Mouse (Mus musculus) lung, postnatal 0 days (tissue): ENCODE data around the gene Hacd3. TPM values are rescaled to one million over a fixed set of nuclear protein-coding genes. Genes with fewer than 3 reads are reported as not detected.

ENCODE experiments used
- ATAC-seq: fragments of 200-750 bp; cut with Nextera tagmentation; 2 replicates; pipeline ENCODE4 v1.8.0; 2017; ENCODE audit warnings: moderate library complexity
- DNase-seq: peaks from one replicate; pipeline ENCODE4 v3.0.0-alpha.2; 2016; ENCODE audit warnings: low spot score
- H3K27ac ChIP-seq: fragments of 300-500 bp; sonication (generic); 2 replicates; pipeline ENCODE4 v1.5.1; 2014; ENCODE audit warnings: antibody characterized with exemption, mild to moderate bottlenecking, low read length, mixed read lengths
- H3K27me3 ChIP-seq: fragments of 300-500 bp; sonication (generic); replicated peaks from 2 replicates; pipeline ENCODE4 v1.6.1; 2014; ENCODE audit warnings: low read length, mixed read lengths; ENCODE audit not compliant: insufficient read depth
- H3K36me3 ChIP-seq: fragments of 300-500 bp; sonication (generic); 2 replicates; pipeline ENCODE4 v1.6.1; 2014; ENCODE audit warnings: low read length, mixed read lengths; ENCODE audit not compliant: insufficient read depth
- H3K4me1 ChIP-seq: fragments of 300-500 bp; sonication (generic); 2 replicates; pipeline ENCODE4 v1.6.1; 2014; ENCODE audit warnings: antibody characterized with exemption, low read depth, low read length, mixed read lengths; ENCODE audit not compliant: insufficient read depth
- H3K4me2 ChIP-seq: fragments of 300-500 bp; sonication (generic); replicated peaks from 2 replicates; pipeline ENCODE4 v1.6.1; 2014; ENCODE audit warnings: low read depth, mild to moderate bottlenecking, low read length, moderate library complexity, mixed read lengths
- H3K4me3 ChIP-seq: fragments of 300-500 bp; sonication (generic); 2 replicates; pipeline ENCODE4 v1.5.1; 2014; ENCODE audit warnings: low read depth, low read length
- H3K9ac ChIP-seq: fragments of 300-500 bp; sonication (generic); replicated peaks from 2 replicates; pipeline ENCODE4 v1.6.1; 2014; ENCODE audit warnings: low read depth, mild to moderate bottlenecking
- H3K9me3 ChIP-seq: fragments of 300-500 bp; sonication (generic); 2 replicates; pipeline ENCODE4 v1.6.1; 2016; ENCODE audit warnings: low read length, mixed read lengths
- CTCF ChIP-seq: IDR thresholded peaks from 2 replicates; pipeline ENCODE4 v1.5.1; 2016; ENCODE audit warnings: antibody characterized with exemption, mild to moderate bottlenecking
- EP300 ChIP-seq: IDR thresholded peaks from 2 replicates; pipeline ENCODE4 v1.6.1; 2016; ENCODE audit warnings: antibody characterized with exemption, mild to moderate bottlenecking, control low read depth
- WGBS: fragments of 180-500 bp; shearing (Covaris S2); extraction: QIAGEN DNeasy Blood & Tissue Kit; methylation state at CpG from one replicate; pipeline ENCODE4 v1.1.7; 2014; 5-methylcytosine and 5-hydroxymethylcytosine counted together
- polyA plus RNA-seq: library from polyadenylated mRNA; unstranded; fragments of >200 nt; fragmentation: Nextera tagmentation; extraction: Ambion mirVana; gene quantifications from 2 replicates; pipeline ENCODE4 v1.2.1, GENCODE M21; 2015

Gene Hacd3
- polyA plus RNA-seq, 1 experiment from 2014 or later: 100 TPM

DNA sequence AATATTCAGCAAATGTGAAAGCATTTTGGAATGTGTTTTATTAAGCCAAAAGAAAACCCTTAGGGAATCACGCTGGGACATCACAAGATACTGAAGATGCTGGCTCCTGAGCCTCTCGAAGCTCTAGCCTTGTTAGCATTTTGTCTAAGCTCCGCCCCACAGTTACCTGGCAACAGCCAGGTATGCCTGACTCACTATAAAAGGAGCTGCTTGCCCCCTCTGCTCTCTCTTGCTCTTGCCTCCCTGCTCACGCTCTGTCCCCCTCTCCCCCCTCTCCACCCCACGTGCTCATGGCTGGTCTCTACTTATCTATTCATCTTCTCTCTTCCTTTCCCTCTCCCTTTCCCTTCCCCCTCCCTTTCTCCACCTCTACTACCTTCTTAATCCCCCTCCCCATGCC is 69.4 kb downstream of the Hacd3 start:
- Histone ChIP-seq H3K9ac (no peak overlapping the region), H3K4me3 (no peak overlapping the region), H3K9me3 (no peaks in the 10 kb centered on the region), H3K27me3 (no peaks in the 10 kb centered on the region), H3K4me1 (no peaks in the 10 kb centered on the region), H3K36me3 (no peaks in the 10 kb centered on the region), H3K4me2 (no peak overlapping the region), H3K27ac (no peak overlapping the region)
- TF ChIP-seq CTCF: no peak
- no peak for TF ChIP-seq EP300
- ATAC-seq (peak; percentile 38; the same call in 1 of the 2 replicates), DNase-seq (no peak)
- 7% methylated on average over 5 of the region's 5 CpGs for WGBS

- Histone ChIP-seq H3K9me3 (no peaks in the 10 kb centered on the region), H3K36me3 (no peaks in the 10 kb centered on the region), H3K4me1 (no peaks in the 10 kb centered on the region), H3K4me3 (no peak within 1 kb of the TSS), H3K27ac (no peak within 1 kb of the TSS), H3K9ac (no peak within 1 kb of the TSS), H3K4me2 (no peak within 1 kb of the TSS), H3K27me3 (no peaks in the 10 kb centered on the region)
- DNase-seq (no peak), ATAC-seq (no peak)
- TF ChIP-seq CTCF: peak; percentile 29
- TF ChIP-seq EP300: no peak
- WGBS: 28% methylated on average over 11 of the region's 11 CpGs
These were observed 70.3 kb downstream of the Hacd3 start, which contains the start of gene Slc24a1 for GRCm38 (mm10) chr9:64951161-64951657. Slc24a1 (minus strand) TSS chr9:64951607.

DNA sequence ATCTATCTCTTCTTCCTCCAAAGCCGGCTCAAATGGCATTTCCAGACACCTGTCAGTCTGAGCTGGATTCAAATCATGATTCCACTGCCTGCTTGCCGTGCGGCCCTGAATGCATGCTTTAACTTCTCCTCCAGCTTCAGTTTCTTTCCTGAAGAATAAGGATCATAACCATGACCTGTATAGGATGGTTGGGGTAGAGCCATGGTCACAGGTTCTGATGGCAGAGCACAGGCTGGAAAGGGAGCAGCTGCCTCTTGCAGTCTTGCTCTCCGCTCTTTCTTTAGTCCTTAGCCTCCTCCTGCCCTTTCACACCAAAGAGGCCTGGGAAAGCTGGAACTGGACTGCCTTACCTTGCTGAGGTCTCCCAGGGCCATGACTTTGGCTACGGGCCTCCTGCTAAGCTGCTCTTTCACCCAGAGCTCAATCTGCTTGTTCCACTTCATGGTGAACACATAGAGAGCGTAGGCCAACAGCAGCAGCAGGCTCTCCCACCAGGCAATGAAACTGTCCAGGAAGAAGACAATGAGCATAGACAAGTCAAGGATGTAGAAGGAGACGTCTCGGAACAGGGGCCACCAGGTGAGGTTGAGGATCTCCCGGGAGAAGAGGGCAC is 73.9 kb downstream of the Hacd3 start:
- DNase-seq (no peak), ATAC-seq (no peak)
- Histone ChIP-seq H3K4me1 (no peaks in the 10 kb centered on the region), H3K27ac (no peak overlapping the region), H3K27me3 (no peaks in the 10 kb centered on the region), H3K4me3 (no peak overlapping the region), H3K4me2 (no peak overlapping the region), H3K36me3 (no peaks in the 10 kb centered on the region), H3K9ac (no peak overlapping the region), H3K9me3 (no peaks in the 10 kb centered on the region)
- no peak for TF ChIP-seq CTCF
- TF ChIP-seq EP300: no peak
- WGBS: 85% methylated on average over 9 of the region's 9 CpGs

DNA sequence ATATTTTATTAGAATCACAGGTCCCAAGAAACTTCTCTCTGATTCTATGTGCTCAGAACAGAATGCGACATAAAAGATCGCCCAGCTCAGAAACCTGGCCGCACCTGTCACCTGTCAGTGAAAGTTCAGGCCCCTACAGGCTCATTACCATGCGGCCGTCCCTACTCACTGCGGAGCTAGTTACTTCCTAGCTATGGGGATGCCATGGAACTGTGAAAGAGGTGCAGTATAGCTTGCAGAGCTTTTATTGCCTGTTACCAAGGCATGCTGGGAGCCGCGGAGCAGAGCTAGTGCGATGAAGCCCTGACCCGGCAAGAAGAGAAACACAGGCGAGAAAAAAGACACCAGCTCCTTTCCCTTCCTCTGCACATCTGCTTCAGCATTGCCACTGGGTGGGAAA is 77.5 kb downstream of the Hacd3 start:
- Histone ChIP-seq H3K27me3 (no peaks in the 10 kb centered on the region), H3K9ac (no peak overlapping the region), H3K36me3 (no peaks in the 10 kb centered on the region), H3K9me3 (no peaks in the 10 kb centered on the region), H3K4me3 (no peak overlapping the region), H3K4me1 (0 out of 2 replicates have a peak, but pooled peaks cover 2% of the 10 kb centered on the region), H3K27ac (no peak overlapping the region), H3K4me2 (no peak overlapping the region)
- WGBS: 36% methylated on average over 11 of the region's 11 CpGs
- ATAC-seq: no peak
- TF ChIP-seq EP300 (no peak), CTCF (no peak)
- DNase-seq: no peak

DNA sequence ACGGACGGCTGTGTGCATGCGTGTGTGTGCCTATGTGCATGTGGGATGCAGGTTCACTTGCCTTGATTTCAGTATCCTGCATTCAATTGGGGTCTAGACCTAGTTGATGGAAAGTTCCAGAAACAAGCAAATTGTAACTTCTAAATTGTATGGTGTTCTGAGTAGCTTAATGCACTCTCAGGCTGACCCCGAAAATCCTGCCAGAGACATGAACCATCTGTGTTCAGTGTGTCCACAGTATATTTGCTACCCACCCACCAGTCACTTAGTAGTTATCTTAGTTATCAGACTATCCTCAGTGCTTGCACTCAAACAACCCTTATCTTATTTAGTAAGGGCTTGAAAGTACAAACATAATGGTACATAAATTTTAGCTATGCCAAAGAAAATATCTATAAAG is 79.8 kb downstream of the Hacd3 start:
- 65% methylated on average over 4 of the region's 4 CpGs for WGBS
- Histone ChIP-seq H3K27me3 (no peaks in the 10 kb centered on the region), H3K36me3 (no peaks in the 10 kb centered on the region), H3K4me1 (0 out of 2 replicates have a peak, but pooled peaks cover 2% of the 10 kb centered on the region), H3K9me3 (no peaks in the 10 kb centered on the region), H3K4me3 (no peak overlapping the region), H3K27ac (no peak overlapping the region), H3K9ac (no peak overlapping the region), H3K4me2 (no peak overlapping the region)
- ATAC-seq (no peak), DNase-seq (no peak)
- TF ChIP-seq EP300 (no peak), CTCF (no peak)

GRCm38 (mm10) chr9:64940731-64941346 is 80.7 kb downstream of the Hacd3 start:
- ATAC-seq (peak; percentile 67), DNase-seq (peak; percentile 26)
- Histone ChIP-seq H3K4me1 (0 out of 2 replicates have a peak, but pooled peaks cover 2% of the 10 kb centered on the region), H3K9me3 (no peaks in the 10 kb centered on the region), H3K27me3 (no peaks in the 10 kb centered on the region), H3K4me2 (no peak overlapping the region), H3K27ac (peak overlapping the region; percentile 34), H3K9ac (no peak overlapping the region), H3K36me3 (no peaks in the 10 kb centered on the region), H3K4me3 (no peak overlapping the region)
- TF ChIP-seq CTCF: no peak
- no peak for TF ChIP-seq EP300
- WGBS: 47% methylated on average over 11 of the region's 11 CpGs
